In genomic region chr1:59125558-59125957, GRCm38 (mm10) we compare ENCODE assay signal across 21 mouse cellular contexts. TPM values are rescaled to one million over a fixed set of nuclear protein-coding genes. Genes with fewer than 3 reads are reported as not detected.
"Had no signal": no experiment of that assay in that cellular context is flagged by ENCODE, and none has a peak within 500 bp of the region (broad histone marks: within the 10 kb centered on the region; RNA-seq: fewer than 3 reads in every experiment).

No protein-coding gene starts in this region.

- H3K9me3 ChIP-seq: neural tube, embryonic 13.5 days; neural tube, embryonic 15.5 days; stomach, embryonic 15.5 days had no signal

- DNase-seq: retina, postnatal 1 day; right cerebral cortex, adult 18-20 months; right cerebral cortex, postnatal 14 days; right cerebral cortex, postnatal 25 days; right cerebral cortex, postnatal 4 days; spleen, adult 18-20 months; thymus, adult 18-20 months; thymus, adult 2 months; thymus, postnatal 14 days; thymus, postnatal 25 days; thymus, postnatal 36 days; thymus, postnatal 4 days had no signal

- H3K4me1 ChIP-seq: stomach, embryonic 15.5 days had no signal

- H3K27me3 ChIP-seq: neural tube, embryonic 13.5 days; neural tube, embryonic 15.5 days; stomach, embryonic 15.5 days had no signal

- H3K36me3 ChIP-seq: neural tube, embryonic 13.5 days; neural tube, embryonic 15.5 days; stomach, embryonic 15.5 days had no signal

- H3K4me2 ChIP-seq: neural tube, embryonic 13.5 days; neural tube, embryonic 15.5 days; stomach, embryonic 15.5 days had no signal

- H3K27ac ChIP-seq: neural tube, embryonic 13.5 days; neural tube, embryonic 15.5 days; stomach, embryonic 15.5 days; stomach, postnatal 0 days had no signal

- H3K4me3 ChIP-seq: neural tube, embryonic 13.5 days; neural tube, embryonic 15.5 days; stomach, embryonic 15.5 days had no signal

- H3K9ac ChIP-seq: neural tube, embryonic 13.5 days; neural tube, embryonic 15.5 days; stomach, embryonic 15.5 days had no signal

RNA-seq across cellular contexts. Expression of gene C2cd6, which starts 30.9 kb away (rescaled TPM):
- polyA plus RNA-seq: neural tube, embryonic 13.5 days; small intestine, adult 2 months; spleen, adult 2 months; stomach, embryonic 14.5 days; stomach, embryonic 15.5 days; stomach, postnatal 0 days; thymus, adult 2 months; thymus, postnatal 0 days; urinary bladder, adult 2 months had no signal
